ENCODE assay signal across 9 mouse cellular contexts in the genomic region with DNA sequence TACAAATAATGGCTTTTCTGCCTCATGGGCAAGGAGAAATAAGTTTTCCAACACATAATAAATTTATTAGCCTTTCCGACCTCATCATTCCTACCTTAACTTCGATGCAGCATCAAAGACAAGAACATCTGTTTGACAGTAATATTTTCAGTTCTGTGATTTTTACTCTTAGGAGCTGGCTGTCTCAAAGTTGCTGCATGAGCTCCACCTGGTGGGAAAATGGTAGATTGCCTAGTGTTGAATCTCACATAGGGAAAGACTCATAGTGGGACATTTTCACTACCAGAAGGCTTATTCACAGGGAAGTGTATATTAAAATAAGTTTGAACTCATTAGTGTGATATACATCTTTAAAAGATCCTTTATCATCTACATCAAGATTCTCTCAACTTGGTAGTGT.
DNase-seq lines count a peak whose midpoint lies in the region; ATAC-seq and TF ChIP-seq lines count a peak whose summit lies in the region.
"Had no signal": no experiment of that assay in that cellular context is flagged by ENCODE, and none has a peak within 500 bp of the region (broad histone marks: within the 10 kb centered on the region; RNA-seq: fewer than 3 reads in every experiment).

No protein-coding gene starts in this region.

- H3K9me3 ChIP-seq in intestine, postnatal 0 days (ENCODE audit: control insufficient read depth): no peaks in the 10 kb centered on the region
- H3K9me3 ChIP-seq in intestine, embryonic 16.5 days (ENCODE audit: control insufficient read depth, low read length): no peaks in the 10 kb centered on the region
- H3K9me3 ChIP-seq: liver, embryonic 15.5 days had no signal

- no peaks in the 10 kb centered on the region for H3K36me3 ChIP-seq in intestine, postnatal 0 days (ENCODE audit: control insufficient read depth, insufficient read depth)
- no peaks in the 10 kb centered on the region for H3K36me3 ChIP-seq in intestine, embryonic 16.5 days (ENCODE audit: control insufficient read depth, insufficient read depth, low read length)
- H3K36me3 ChIP-seq: liver, embryonic 15.5 days had no signal

- H3K9ac ChIP-seq in intestine, postnatal 0 days (ENCODE audit: low read depth, low read length): no peak overlapping the region
- H3K9ac ChIP-seq in intestine, embryonic 16.5 days (ENCODE audit: low read depth, low read length): no peak overlapping the region
- H3K9ac ChIP-seq: liver, embryonic 15.5 days had no signal

- no peak overlapping the region for H3K27ac ChIP-seq in intestine, postnatal 0 days (ENCODE audit: low read depth, low read length)
- no peak overlapping the region for H3K27ac ChIP-seq in intestine, embryonic 16.5 days (ENCODE audit: low read length)
- H3K27ac ChIP-seq: liver, embryonic 15.5 days had no signal

- peak; percentile 78 for TF ChIP-seq CTCF in intestine, postnatal 0 days (IDR thresholded peaks at IDR 0.05; ENCODE audit: low read depth)
- TF ChIP-seq CTCF in Patski (IDR thresholded peaks at IDR 0.05): peak; percentile 67

- no peaks in the 10 kb centered on the region for H3K27me3 ChIP-seq in intestine, postnatal 0 days (replicated peaks; ENCODE audit: control insufficient read depth, insufficient read depth, low read length)
- no peaks in the 10 kb centered on the region for H3K27me3 ChIP-seq in intestine, embryonic 16.5 days (replicated peaks; ENCODE audit: control insufficient read depth, insufficient read depth, low read length)
- peaks cover 5% of the 10 kb centered on the region for H3K27me3 ChIP-seq in Patski
- H3K27me3 ChIP-seq: liver, embryonic 15.5 days had no signal

- H3K4me2 ChIP-seq in intestine, postnatal 0 days (replicated peaks; ENCODE audit: low read depth): no peak overlapping the region
- no peak overlapping the region for H3K4me2 ChIP-seq in intestine, embryonic 16.5 days (ENCODE audit: low read depth, low read length)
- H3K4me2 ChIP-seq: liver, embryonic 15.5 days had no signal

- H3K4me1 ChIP-seq in intestine, postnatal 0 days (replicated peaks; ENCODE audit: control insufficient read depth, insufficient read depth, low read length): no peaks in the 10 kb centered on the region
- H3K4me1 ChIP-seq in intestine, embryonic 16.5 days (ENCODE audit: control insufficient read depth, insufficient read depth, low read length): no peaks in the 10 kb centered on the region
- H3K4me1 ChIP-seq: liver, embryonic 15.5 days had no signal

- ATAC-seq in intestine, postnatal 0 days: no peak
- ATAC-seq in intestine, embryonic 16.5 days: no peak
- no peak for ATAC-seq in Patski

- POLR2A ChIA-PET in Patski (lab: Charles Lee): no interaction called here

- 13% methylated on average over 2 of the region's 2 CpGs for WGBS in intestine, postnatal 0 days
- 26% methylated on average over 2 of the region's 2 CpGs for WGBS in intestine, embryonic 16.5 days

- H3K4me3 ChIP-seq in intestine, postnatal 0 days (ENCODE audit: low read depth, low read length): no peak overlapping the region
- no peak overlapping the region for H3K4me3 ChIP-seq in intestine, embryonic 16.5 days (ENCODE audit: low read length)
- H3K4me3 ChIP-seq: liver, embryonic 15.5 days had no signal

- CTCF ChIA-PET in Patski (lab: Charles Lee): interaction anchor here (1.0 kb wide), 1 partner anchor 9 kb away, joined by 4 read pairs; no protein-coding TSS in a partner anchor

- DNase-seq in Patski (ENCODE audit: low read depth, low spot score): no peak
- peak; percentile 35 to 66 for DNase-seq in cerebellum, postnatal 4 days (ENCODE audit: low spot score in 2 of 2)
- DNase-seq in gastrocnemius, postnatal 4 days (ENCODE audit: low spot score in 2 of 2): peak; percentile 17 to 32
- peak; percentile 67 to 84 for DNase-seq in left cerebral cortex, postnatal 14 days (ENCODE audit: low spot score in 2 of 2)
- DNase-seq in right cerebral cortex, postnatal 14 days: peak; percentile 47
- DNase-seq in B cell, adult 2 months: no peak

- intact Hi-C loops in left cerebral cortex, postnatal 14 days (cut with DNase I): no loop called here

- in situ Hi-C loops in Patski (cut with MboI; ENCODE audit: low pct_unique_long_range_greater_than_20kb): loop anchor here (5.0 kb wide), 1 partner anchor 1607 kb away; no protein-coding TSS in a partner anchor

Comparison
In these comparisons a context has a peak if more than half of its experiments do, and no peak if none do; other contexts are left out.
1. DNase-seq: peak in cerebellum, postnatal 4 days (2 of 2), gastrocnemius, postnatal 4 days (2 of 2), left cerebral cortex, postnatal 14 days (2 of 2) and right cerebral cortex, postnatal 14 days (single experiment); none in Patski (single experiment) and B cell, adult 2 months (0 of 2).